Mouse (Mus musculus) splenic B cell, adult 2 months (primary cell): ENCODE data around the gene Magix.
A peak's percentile ranks its signal among the peaks of the same experiment; 100 is the strongest.
"Not testable (repeated sequence)": the region's sequence is repeated elsewhere in the genome, so short reads cannot be mapped to it uniquely, and the experiment has no call there.

Source experiments
- DNase-seq: peaks from one replicate; pipeline ENCODE4 v3.0.0-alpha.2; 2011; ENCODE audit warnings: low read depth, low spot score
- H3K27me3 ChIP-seq: 2 replicates; pipeline ENCODE4 v1.6.1; 2012; ENCODE audit warnings: mild to moderate bottlenecking, low read length, moderate library complexity, mixed read lengths; ENCODE audit not compliant: control insufficient read depth, poor library complexity, insufficient read depth, severe bottlenecking
- H3K36me3 ChIP-seq: 2 replicates; pipeline ENCODE4 v1.6.1; 2012; ENCODE audit warnings: mild to moderate bottlenecking, low read length, moderate library complexity, mixed read lengths; ENCODE audit not compliant: control insufficient read depth, poor library complexity, insufficient read depth, severe bottlenecking

The Magix gene

GRCm38 (mm10) chrX:7680864-7681263, at the start of gene Magix:
TSS of gene Magix (minus strand) at chrX:7681251.
- no peak for DNase-seq
- Histone ChIP-seq H3K36me3 (no peaks in the 10 kb centered on the region), H3K27me3 (no peaks in the 10 kb centered on the region)

GRCm38 (mm10) chrX:7728922-7729265, 47.8 kb upstream of the Magix start:
- Histone ChIP-seq H3K36me3 (no peaks in the 10 kb centered on the region), H3K27me3 (no peaks in the 10 kb centered on the region)
- no peak for DNase-seq

GRCm38 (mm10) chrX:7728215-7728921, 47.3 kb upstream of the Magix start, which contains the start of gene Praf2:
TSS of gene Praf2 (plus strand) at chrX:7728439.
- DNase-seq: peak; percentile 88
- no peaks in the 10 kb centered on the region for H3K36me3 ChIP-seq

GRCm38 (mm10) chrX:7727176-7727575, 46.1 kb upstream of the Magix start:
- DNase-seq: no peak
- Histone ChIP-seq H3K36me3 (no peaks in the 10 kb centered on the region), H3K27me3 (no peaks in the 10 kb centered on the region)

More at GRCm38 (mm10) chrX:7728215-7728921, 47.3 kb upstream of the Magix start, which contains the start of gene Praf2:
- no peaks in the 10 kb centered on the region for H3K27me3 ChIP-seq

GRCm38 (mm10) chrX:7725841-7726240, 44.8 kb upstream of the Magix start:
- DNase-seq: no peak
- H3K27me3 ChIP-seq: no peaks in the 10 kb centered on the region
- no peaks in the 10 kb centered on the region for H3K36me3 ChIP-seq

GRCm38 (mm10) chrX:7724135-7724534, 43.1 kb upstream of the Magix start:
- Histone ChIP-seq H3K36me3 (no peaks in the 10 kb centered on the region), H3K27me3 (no peaks in the 10 kb centered on the region)
- DNase-seq: no peak

- no peak for DNase-seq
- Histone ChIP-seq H3K36me3 (no peaks in the 10 kb centered on the region), H3K27me3 (no peaks in the 10 kb centered on the region)
Measured at GRCm38 (mm10) chrX:7722691-7723090, 41.6 kb upstream of the Magix start.

- DNase-seq: no peak
- Histone ChIP-seq H3K36me3 (no peaks in the 10 kb centered on the region), H3K27me3 (no peaks in the 10 kb centered on the region)
Measured at GRCm38 (mm10) chrX:7722282-7722611, 41.2 kb upstream of the Magix start.

- H3K36me3 ChIP-seq: no peaks in the 10 kb centered on the region
- DNase-seq: peak; percentile 81
Measured at GRCm38 (mm10) chrX:7721514-7722281, 40.6 kb upstream of the Magix start, which contains the start of gene Gm45208. TSS of gene Gm45208 (plus strand) at chrX:7722245.

GRCm38 (mm10) chrX:7716058-7716457, 35.0 kb upstream of the Magix start:
- not testable (repeated sequence) for H3K27me3 ChIP-seq, H3K36me3 ChIP-seq
- DNase-seq: peak; percentile 29

More at GRCm38 (mm10) chrX:7721514-7722281, 40.6 kb upstream of the Magix start, which contains the start of gene Gm45208:
- H3K27me3 ChIP-seq: no peaks in the 10 kb centered on the region

- peak; percentile 96 for DNase-seq
Measured at GRCm38 (mm10) chrX:7714135-7714899, 33.3 kb upstream of the Magix start, which contains the start of gene Wdr45. TSS of gene Wdr45 (plus strand) at chrX:7714333.

GRCm38 (mm10) chrX:7713764-7714134, 32.7 kb upstream of the Magix start:
- not testable (repeated sequence) for H3K36me3 ChIP-seq, H3K27me3 ChIP-seq, DNase-seq

More at GRCm38 (mm10) chrX:7714135-7714899, 33.3 kb upstream of the Magix start, which contains the start of gene Wdr45:
- H3K27me3 ChIP-seq, H3K36me3 ChIP-seq: not testable (repeated sequence)

- DNase-seq: peak; percentile 92
- Histone ChIP-seq H3K36me3 (no peaks in the 10 kb centered on the region), H3K27me3 (no peaks in the 10 kb centered on the region)
Measured at GRCm38 (mm10) chrX:7696954-7697381, 15.9 kb upstream of the Magix start, which contains the start of gene Gpkow. TSS of gene Gpkow (plus strand) at chrX:7697131.

GRCm38 (mm10) chrX:7696520-7696919, 15.5 kb upstream of the Magix start:
- Histone ChIP-seq H3K36me3 (no peaks in the 10 kb centered on the region), H3K27me3 (no peaks in the 10 kb centered on the region)
- no peak for DNase-seq
